Mouse (Mus musculus) skeletal muscle tissue, postnatal 0 days (tissue): ENCODE data around the gene Wnt5b. TPM values are rescaled to one million over a fixed set of nuclear protein-coding genes. Genes with fewer than 3 reads are reported as not detected.

Source experiments
- polyA plus RNA-seq: library from polyadenylated mRNA; unstranded; fragments of >200 nt; fragmentation: Nextera tagmentation; extraction: Ambion mirVana; gene quantifications from 2 replicates; pipeline ENCODE4 v1.2.1, GENCODE M21; 2015

Wnt5b gene
- polyA plus RNA-seq = 2.2 and 2.7 TPM in 2 replicates

GRCm38 (mm10) chr6:119543803-119544517 lies at the start of gene Wnt5b:
Gene Wnt5b, minus strand, starts transcription at chr6:119544347.

GRCm38 (mm10) chr6:119479343-119479875 lies 64.7 kb downstream of the Wnt5b start, which contains the start of gene Fbxl14:
Gene Fbxl14, plus strand, starts transcription at chr6:119479668.

GRCm38 (mm10) chr6:119417354-119417753 lies 126.8 kb downstream of the Wnt5b start, which contains the start of gene Adipor2:
Gene Adipor2, minus strand, starts transcription at chr6:119417704.

Other genes with a start within 250 kb of the Wnt5b start
- 0.43 and 0.59 TPM in 2 replicates for gene Lrtm2, start 213.6 kb downstream of the Wnt5b start, polyA plus RNA-seq
- gene Adipor2, start 126.6 kb downstream of the Wnt5b start, polyA plus RNA-seq = 32.7 and 63.1 TPM in 2 replicates
- gene Fbxl14, start 64.7 kb downstream of the Wnt5b start, polyA plus RNA-seq = 2.2 and 2.3 TPM in 2 replicates